Mouse (Mus musculus) CH12.LX (cell line): Measurements from ENCODE around the gene Slc22a20. TPM values are rescaled to one million over a fixed set of nuclear protein-coding genes. Genes with fewer than 3 reads are reported as not detected.

Experiments
- DNase-seq: peaks from one replicate; pipeline ENCODE4 v3.0.0-alpha.2; 2013; ENCODE audit errors: extremely low read depth
- H3K27ac ChIP-seq: 2 replicates; pipeline ENCODE4 v1.5.1; 2012; ENCODE audit warnings: low read depth, mild to moderate bottlenecking, control low read depth, moderate library complexity; ENCODE audit not compliant: insufficient read depth
- H3K27me3 ChIP-seq: replicated peaks from 2 replicates; pipeline ENCODE3; 2012; ENCODE audit warnings: inconsistent platforms
- H3K36me3 ChIP-seq, 2 experiments: replicated peaks in 1 of 2; 2 replicates each; pipeline versions ENCODE3 to v1.6.1; 2012; ENCODE audit warnings: inconsistent platforms in 1 of 2, low read length in 1 of 2, mild to moderate bottlenecking in 1 of 2, mixed read lengths in 1 of 2, moderate library complexity in 1 of 2; ENCODE audit not compliant: control insufficient read depth in 1 of 2, insufficient read depth in 1 of 2
- H3K4me1 ChIP-seq, 2 experiments: 2 replicates each; pipeline ENCODE4 v1.6.1; 2012; ENCODE audit warnings: inconsistent platforms in 1 of 2, moderate library complexity in 1 of 2; ENCODE audit not compliant: insufficient read depth in 2 of 2, control insufficient read depth in 1 of 2
- H3K4me2 ChIP-seq: 2 replicates; pipeline ENCODE4 v1.6.1; 2012; ENCODE audit warnings: low read depth, mild to moderate bottlenecking, control low read depth; ENCODE audit not compliant: poor library complexity, insufficient read depth, severe bottlenecking
- H3K4me3 ChIP-seq, 3 experiments: fragments of 150-350 bp in 1 of 3; sonication (generic) in 1 of 3; replicated peaks in 1 of 3; 2 replicates each; pipeline versions ENCODE3 to v1.5.1; 2011 to 2012; ENCODE audit warnings: low read depth in 2 of 3, low read length in 2 of 3, mild to moderate bottlenecking in 2 of 3, moderate library complexity in 2 of 3, control low read depth in 1 of 3, improper control_type of control experiment in 1 of 3, inconsistent platforms in 1 of 3, mixed read lengths in 1 of 3; ENCODE audit not compliant: poor library complexity in 1 of 3
- H3K79me2 ChIP-seq: replicated peaks from 2 replicates; pipeline ENCODE4 v1.6.1; 2012; ENCODE audit warnings: mild to moderate bottlenecking, moderate library complexity; ENCODE audit not compliant: control insufficient read depth, poor library complexity, insufficient read depth, severe bottlenecking; ENCODE audit errors: extremely low read depth
- H3K9ac ChIP-seq: 2 replicates; pipeline ENCODE4 v1.6.1; 2012; ENCODE audit warnings: low read depth, mild to moderate bottlenecking, control low read depth, moderate library complexity; ENCODE audit not compliant: insufficient read depth
- H3K9me3 ChIP-seq: replicated peaks from 2 replicates; pipeline ENCODE3; 2012; ENCODE audit warnings: low read length, inconsistent platforms, mixed read lengths
- BHLHE40 ChIP-seq: IDR thresholded peaks from 2 replicates; pipeline ENCODE4 v1.6.1; 2011; ENCODE audit warnings: mild to moderate bottlenecking, low read depth, low read length, improper control_type of control experiment
- CHD2 ChIP-seq: IDR thresholded peaks from 2 replicates; pipeline ENCODE4 v1.6.1; 2011; ENCODE audit warnings: low read length, improper control_type of control experiment
- E2F4 ChIP-seq: IDR thresholded peaks from 2 replicates; pipeline ENCODE4 v1.6.1; 2011; ENCODE audit warnings: low read depth, low read length, improper control_type of control experiment; ENCODE audit not compliant: insufficient replicate concordance
- ETS1 ChIP-seq: conservative IDR thresholded peaks from 2 replicates; pipeline ENCODE4 v1.6.1; 2012; ENCODE audit warnings: low read depth, mild to moderate bottlenecking, inconsistent platforms, low read length, improper control_type of control experiment, moderate library complexity
- JUND ChIP-seq: conservative IDR thresholded peaks from 2 replicates; pipeline ENCODE4 v1.6.1; 2011; ENCODE audit warnings: low read depth, low read length, improper control_type of control experiment
- MAFK ChIP-seq: IDR thresholded peaks from 2 replicates; pipeline ENCODE4 v1.6.1; 2011; ENCODE audit warnings: low read length, improper control_type of control experiment; ENCODE audit not compliant: insufficient replicate concordance
- MAZ ChIP-seq: IDR thresholded peaks from 2 replicates; pipeline ENCODE4 v1.6.1; 2012; ENCODE audit warnings: low read depth, mild to moderate bottlenecking, inconsistent platforms, low read length, improper control_type of control experiment, moderate library complexity
- MXI1 ChIP-seq: IDR thresholded peaks from 2 replicates; pipeline ENCODE4 v1.6.1; 2011; ENCODE audit warnings: mild to moderate bottlenecking, low read depth, low read length, improper control_type of control experiment
- MYC ChIP-seq: IDR thresholded peaks from 2 replicates; pipeline ENCODE4 v1.6.1; 2011; ENCODE audit warnings: low read depth, mild to moderate bottlenecking, improper control_type of control experiment, low read length
- NELFE ChIP-seq: IDR thresholded peaks from 2 replicates; pipeline ENCODE4 v1.6.1; 2011; ENCODE audit warnings: low read depth, low read length, improper control_type of control experiment
- PAX5 ChIP-seq: IDR thresholded peaks from 2 replicates; pipeline ENCODE4 v1.6.1; 2012; ENCODE audit warnings: low read length, inconsistent platforms, mixed read lengths
- RAD21 ChIP-seq: IDR thresholded peaks from 2 replicates; pipeline ENCODE4 v1.6.1; 2011; ENCODE audit warnings: low read depth, mild to moderate bottlenecking, low read length, improper control_type of control experiment, moderate library complexity
- TBP ChIP-seq: conservative IDR thresholded peaks from 2 replicates; pipeline ENCODE4 v1.6.1; 2011; ENCODE audit warnings: low read depth, low read length, improper control_type of control experiment
- TCF12 ChIP-seq: IDR thresholded peaks from 2 replicates; pipeline ENCODE4 v1.6.1; 2014; ENCODE audit warnings: low read depth, mild to moderate bottlenecking, inconsistent platforms, low read length, improper control_type of control experiment
- USF1 ChIP-seq: IDR thresholded peaks from 2 replicates; pipeline ENCODE4 v1.6.1; 2014; ENCODE audit warnings: low read depth, mild to moderate bottlenecking, inconsistent platforms, low read length, improper control_type of control experiment
- USF2 ChIP-seq: conservative IDR thresholded peaks from 2 replicates; pipeline ENCODE4 v1.6.1; 2011; ENCODE audit warnings: low read depth, low read length, improper control_type of control experiment
- ZKSCAN1 ChIP-seq: IDR thresholded peaks from 2 replicates; pipeline ENCODE4 v1.6.1; 2012; ENCODE audit warnings: low read depth, inconsistent platforms, low read length, improper control_type of control experiment, borderline replicate concordance
- ZMIZ1 ChIP-seq: IDR thresholded peaks from 2 replicates; pipeline ENCODE4 v1.6.1; 2012; ENCODE audit warnings: low read depth, mild to moderate bottlenecking, inconsistent platforms, low read length, improper control_type of control experiment
- dilution Hi-C: fragments of 300-500 bp; cut with MboI; formaldehyde crosslinking; loops from 2 replicates; pipeline ENCODE4 v1.14.3; 2020; ENCODE audit warnings: low sequenced_read_pairs; ENCODE audit not compliant: extremely low pct_unique_long_range_greater_than_20kb, extremely low pct_ligation_motif_present
- in situ Hi-C: fragments of 300-500 bp; cut with MboI; formaldehyde crosslinking; loops from 3 replicates; pipeline ENCODE4 v1.14.3; 2019; ENCODE audit warnings: low sequenced_read_pairs, low pct_ligation_motif_present, low pct_unique_long_range_greater_than_20kb, mixed read lengths
- polyA plus RNA-seq: library from polyadenylated mRNA; unstranded; fragments of >175 nt; gene quantifications from 2 replicates; pipeline ENCODE4 v1.2.1, GENCODE M21; 2012; ENCODE audit warnings: low read depth; ENCODE audit not compliant: insufficient read length
- total RNA-seq, 2 experiments: library from RNA; depleted of rRNA; stranded (reverse); fragments of 300-350 nt in 1 of 2; fragments of >200 nt in 1 of 2; gene quantifications; 2 replicates each; pipeline ENCODE4 v1.2.3; 2012 to 2014

Slc22a20 gene
- total and polyA plus RNA-seq, 3 experiments, result not detected

GRCm38 (mm10) chr19:5994711-5995110 is 8.8 kb upstream of the Slc22a20 start:
- peaks cover 66 to 87% of the 10 kb centered on the region in 2 experiments for H3K36me3 ChIP-seq
- TF ChIP-seq RAD21 (no peak), E2F4 (no peak), ETS1 (no peak), MAFK (no peak)
- TF ChIP-seq, all 38 proteins: peak for 0
- no peaks in the 10 kb centered on the region for H3K27me3 ChIP-seq
- peaks cover 3% of the 10 kb centered on the region for H3K9me3 ChIP-seq
- no peak overlapping the region for H3K27ac ChIP-seq
- in situ Hi-C loops, result no loop called here
- no peak overlapping the region for H3K4me3 ChIP-seq
- dilution Hi-C loops, result no loop called here
- H3K79me2 ChIP-seq, result no peaks in the 10 kb centered on the region
- H3K4me1 ChIP-seq, result peaks cover 0 to 15% of the 10 kb centered on the region in 2 experiments; a peak in 1 of 4 replicates
- H3K9ac ChIP-seq, result no peak overlapping the region
- no peak for DNase-seq
- H3K4me2 ChIP-seq, result no peak overlapping the region

GRCm38 (mm10) chr19:5992012-5992411 is 6.1 kb upstream of the Slc22a20 start:
- dilution Hi-C loops, result no loop called here
- H3K36me3 ChIP-seq, result peaks cover 62 to 83% of the 10 kb centered on the region in 2 experiments

GRCm38 (mm10) chr19:5991467-5991866 is 5.5 kb upstream of the Slc22a20 start:
- Histone ChIP-seq H3K4me1 (peaks cover 0 to 25% of the 10 kb centered on the region in 2 experiments; a peak in 2 of 4 replicates), H3K27me3 (no peaks in the 10 kb centered on the region), H3K9ac (no peak overlapping the region), H3K79me2 (no peaks in the 10 kb centered on the region), H3K36me3 (peaks cover 57 to 78% of the 10 kb centered on the region in 2 experiments), H3K4me2 (no peak overlapping the region), H3K27ac (no peak overlapping the region), H3K4me3 (no peak overlapping the region), H3K9me3 (no peaks in the 10 kb centered on the region)
- TF ChIP-seq BHLHE40 (no peak), RAD21 (no peak), MAZ (no peak), TCF12 (no peak), MXI1 (no peak), CHD2 (no peak), NELFE (no peak), USF1 (no peak), ZMIZ1 (no peak), TBP (no peak), MYC (no peak), USF2 (no peak), ZKSCAN1 (no peak)
- DNase-seq, result no peak
- in situ Hi-C loops, result no loop called here
- dilution Hi-C loops, result no loop called here

More at GRCm38 (mm10) chr19:5992012-5992411, 6.1 kb upstream of the Slc22a20 start:
- Histone ChIP-seq H3K27ac (no peak overlapping the region), H3K27me3 (no peaks in the 10 kb centered on the region)
- in situ Hi-C loops, result no loop called here
- TF ChIP-seq BHLHE40 (peak; percentile 60), PAX5 (no peak), JUND (0 out of 2 replicates have a peak, but pooled peaks have one; percentile 23)
- TF ChIP-seq, all 38 proteins: peak for 2
- no peak overlapping the region for H3K4me2 ChIP-seq
- no peaks in the 10 kb centered on the region for H3K79me2 ChIP-seq
- DNase-seq, result no peak
- no peak overlapping the region for H3K4me3 ChIP-seq
- H3K4me1 ChIP-seq, result peaks cover 0 to 29% of the 10 kb centered on the region in 2 experiments; a peak in 2 of 4 replicates
- no peak overlapping the region for H3K9ac ChIP-seq
- H3K9me3 ChIP-seq, result no peaks in the 10 kb centered on the region
